Mouse (Mus musculus) skeletal muscle tissue, postnatal 0 days (tissue): ENCODE results near the gene Klf11. TPM values are rescaled to one million over a fixed set of nuclear protein-coding genes. Genes with fewer than 3 reads are reported as not detected.

Experiments
- polyA plus RNA-seq: library from polyadenylated mRNA; unstranded; fragments of >200 nt; fragmentation: Nextera tagmentation; extraction: Ambion mirVana; gene quantifications from 2 replicates; pipeline ENCODE4 v1.2.1, GENCODE M21; 2015

Gene Klf11
- polyA plus RNA-seq: 13.3 and 15.9 TPM in 2 replicates

DNA sequence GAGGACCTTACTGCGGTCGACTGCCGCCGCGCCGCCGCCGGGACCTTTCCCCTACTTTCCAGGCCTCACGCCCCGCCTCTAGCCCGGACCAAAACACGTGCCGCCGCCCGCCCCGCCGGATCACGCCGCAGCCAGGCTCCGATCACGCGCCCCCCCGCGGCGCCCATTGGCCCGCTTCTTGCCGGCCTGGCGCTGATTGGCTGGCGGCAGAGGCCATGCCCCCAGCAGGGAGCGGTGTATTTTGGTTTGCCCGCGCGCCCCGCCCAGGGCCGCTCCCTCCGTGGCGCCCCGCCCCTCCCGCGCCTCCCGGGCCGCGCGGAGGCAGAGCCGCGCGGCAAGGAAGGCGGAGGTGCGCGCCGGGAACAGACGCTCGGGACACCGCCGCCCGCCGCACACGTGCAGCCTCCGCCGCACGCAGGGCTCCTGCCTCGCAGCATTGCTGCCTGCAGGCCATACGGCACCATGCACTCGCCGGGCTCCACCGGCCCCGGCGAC is at the start of gene Klf11:
Gene Klf11 (plus strand): TSS at position 212 of the 495 bp plus-strand sequence.

DNA sequence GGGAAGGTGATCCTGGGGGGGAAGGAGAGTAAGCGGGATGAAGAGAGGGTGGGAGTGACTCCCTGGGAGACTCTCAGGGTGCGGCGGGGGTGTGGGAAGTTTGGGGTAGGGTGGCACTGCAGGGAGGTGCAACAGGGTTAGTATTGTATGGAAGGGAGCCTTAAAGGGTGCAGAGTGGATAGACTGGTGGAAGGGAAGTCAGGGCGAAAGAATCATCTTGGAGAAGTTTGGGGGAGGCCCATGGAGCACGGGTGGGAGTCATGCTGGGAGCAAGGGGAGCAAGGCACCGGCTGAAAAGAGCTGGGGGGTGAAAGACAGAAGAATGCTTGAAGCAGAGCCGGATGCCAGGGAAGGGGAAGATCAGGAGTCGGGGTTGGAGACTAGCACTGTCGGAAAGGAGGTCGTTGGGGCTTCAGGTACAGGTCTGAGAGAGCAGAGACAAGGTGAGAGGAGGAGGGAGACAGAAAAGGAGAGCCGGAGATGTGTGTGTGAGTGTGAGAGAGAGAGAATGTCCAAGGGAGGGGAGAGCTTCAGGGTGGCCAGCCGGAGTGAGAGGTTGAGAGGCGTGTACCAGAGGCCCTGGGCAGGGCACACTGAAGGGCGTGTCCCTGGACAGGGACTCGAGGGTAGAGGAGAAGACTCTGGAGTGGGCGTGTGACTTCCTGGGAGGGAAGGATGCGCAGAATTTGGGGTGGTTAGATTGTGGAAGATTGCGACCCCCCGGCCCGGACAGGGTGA is 30.4 kb downstream of the Klf11 start, which contains the start of gene Cys1:
Gene Cys1 (minus strand): TSS at position 528 of the 738 bp plus-strand sequence.

DNA sequence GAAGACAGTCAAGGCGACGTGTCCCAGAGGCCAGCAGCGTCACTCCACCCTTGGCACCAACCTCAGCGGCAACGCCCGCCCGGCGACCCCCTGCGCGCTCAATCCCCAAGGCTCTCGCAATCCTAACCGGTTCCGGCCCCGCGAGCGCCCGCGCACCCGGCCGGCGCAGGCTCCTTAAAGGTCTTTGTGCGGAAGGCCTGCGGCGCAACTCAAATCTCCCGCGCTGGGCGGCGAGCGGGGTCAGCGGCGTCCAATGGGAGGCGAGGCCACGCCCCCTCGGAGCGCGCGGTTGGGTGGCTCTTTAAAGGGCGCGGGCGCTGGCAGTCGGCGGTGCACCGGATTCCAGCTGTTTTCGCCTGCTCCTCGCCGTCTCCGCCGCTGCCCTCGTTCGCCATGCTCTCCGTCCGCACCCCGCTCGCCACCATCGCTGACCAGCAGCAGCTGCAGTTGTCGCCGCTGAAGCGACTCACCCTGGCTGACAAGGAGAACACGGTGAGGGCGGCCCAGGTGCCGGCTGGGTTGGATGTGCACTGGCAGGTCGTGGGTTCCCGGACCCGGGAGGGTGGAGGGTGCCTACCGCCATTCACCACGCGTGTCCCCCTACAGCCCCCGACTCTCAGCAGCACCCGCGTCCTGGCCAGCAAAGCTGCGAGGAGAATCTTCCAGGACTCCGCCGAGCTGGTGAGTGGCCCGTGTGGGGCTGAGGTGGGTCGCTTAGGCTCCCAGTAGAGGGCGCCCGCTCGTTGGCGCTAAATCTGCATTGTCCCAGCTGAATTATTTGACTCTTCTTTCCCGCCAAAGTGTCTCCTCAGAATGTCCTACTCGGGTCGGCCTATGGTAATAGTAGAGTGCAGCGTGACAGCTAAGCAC is 57.1 kb downstream of the Klf11 start, which contains the start of gene Rrm2:
Gene Rrm2 (plus strand): TSS at position 288 of the 870 bp plus-strand sequence.

Other genes with a start within 250 kb of the Klf11 start
- gene Taf1b, start 152.9 kb upstream of the Klf11 start, polyA plus RNA-seq: 10.7 and 11.9 TPM in 2 replicates
- gene Grhl1, start 79.0 kb upstream of the Klf11 start, polyA plus RNA-seq: 0.29 and 1.1 TPM in 2 replicates
- gene Cys1, start 30.5 kb downstream of the Klf11 start, polyA plus RNA-seq: 4.0 and 4.8 TPM in 2 replicates
- 25.7 and 35.9 TPM in 2 replicates for gene Rrm2, start 57.0 kb downstream of the Klf11 start, polyA plus RNA-seq
- 20.7 and 22.5 TPM in 2 replicates for gene Mboat2, start 179.6 kb downstream of the Klf11 start, polyA plus RNA-seq